Mouse (Mus musculus): ENCODE results near the gene Bag6. TPM values are rescaled to one million over a fixed set of nuclear protein-coding genes. Genes with fewer than 3 reads are reported as not detected.

Gene Bag6
- polyA plus RNA-seq, 1 experiment, result 401 TPM

Other genes with a start within 250 kb of the Bag6 start
- gene C2, start 236.9 kb upstream of the Bag6 start, polyA plus RNA-seq (2012; rRNA removed), result 44.6 and 48.4 TPM in 2 replicates
- gene Ehmt2, start 236.7 kb upstream of the Bag6 start, polyA plus RNA-seq (2012; rRNA removed), result 397 and 463 TPM in 2 replicates
- gene Slc44a4, start 220.7 kb upstream of the Bag6 start, polyA plus RNA-seq (2012; rRNA removed), result 10.4 and 10.5 TPM in 2 replicates
- 41.7 and 43.1 TPM in 2 replicates for gene Neu1, start 203.9 kb upstream of the Bag6 start, polyA plus RNA-seq (2012; rRNA removed)
- 132 and 153 TPM in 2 replicates for gene Hspa1b, start 175.9 kb upstream of the Bag6 start, polyA plus RNA-seq (2012; rRNA removed)
- gene Gm20481, start 165.3 kb upstream of the Bag6 start, polyA plus RNA-seq (2012; rRNA removed), result 1.1 TPM in 1 of 2 replicates, not detected in the other
- 71.2 and 74.4 TPM in 2 replicates for gene Hspa1a, start 163.0 kb upstream of the Bag6 start, polyA plus RNA-seq (2012; rRNA removed)
- 0.28 and 0.47 TPM in 2 replicates for gene Hspa1l, start 162.5 kb upstream of the Bag6 start, polyA plus RNA-seq (2012; rRNA removed)
- 107 and 128 TPM in 2 replicates for gene Lsm2, start 153.3 kb upstream of the Bag6 start, polyA plus RNA-seq (2012; rRNA removed)
- gene Vars, start 134.2 kb upstream of the Bag6 start, polyA plus RNA-seq (2012; rRNA removed), result 349 and 387 TPM in 2 replicates
- 1.6 and 1.7 TPM in 2 replicates for gene Vwa7, start 118.6 kb upstream of the Bag6 start, polyA plus RNA-seq (2012; rRNA removed)
- gene Sapcd1, start 107.2 kb upstream of the Bag6 start, polyA plus RNA-seq (2012; rRNA removed), result 2.2 and 3.1 TPM in 2 replicates
- 2.8 and 3.2 TPM in 2 replicates for gene Msh5, start 88.4 kb upstream of the Bag6 start, polyA plus RNA-seq (2012; rRNA removed)
- 134 and 150 TPM in 2 replicates for gene Clic1, start 85.2 kb upstream of the Bag6 start, polyA plus RNA-seq (2012; rRNA removed)
- 113 and 116 TPM in 2 replicates for gene Ddah2, start 76.1 kb upstream of the Bag6 start, polyA plus RNA-seq (2012; rRNA removed)
- gene Ly6g6c, start 69.8 kb upstream of the Bag6 start, polyA plus RNA-seq (2012; rRNA removed), result not detected in 2 replicates
- gene Mpig6b, start 69.0 kb upstream of the Bag6 start, polyA plus RNA-seq (2012; rRNA removed), result 0.25 and 0.36 TPM in 2 replicates
- gene Ly6g6e, start 58.3 kb upstream of the Bag6 start, polyA plus RNA-seq (2012; rRNA removed), result 13.7 and 17.0 TPM in 2 replicates
- gene Ly6g6d, start 57.1 kb upstream of the Bag6 start, polyA plus RNA-seq (2012; rRNA removed), result 7.4 and 8.5 TPM in 2 replicates
- not detected in 2 replicates for gene Ly6g6f, start 49.6 kb upstream of the Bag6 start, polyA plus RNA-seq (2012; rRNA removed)
- gene Abhd16a, start 45.9 kb upstream of the Bag6 start, polyA plus RNA-seq (2012; rRNA removed), result 223 and 260 TPM in 2 replicates
- not detected in 2 replicates for gene Ly6g5c, start 26.9 kb upstream of the Bag6 start, polyA plus RNA-seq (2012; rRNA removed)
- gene Ly6g5b, start 19.8 kb upstream of the Bag6 start, polyA plus RNA-seq (2012; rRNA removed), result 1.5 and 2.3 TPM in 2 replicates
- gene Gpank1, start 13.7 kb upstream of the Bag6 start, polyA plus RNA-seq (2012; rRNA removed), result 17.4 and 20.2 TPM in 2 replicates
- gene Csnk2b, start 13.1 kb upstream of the Bag6 start, polyA plus RNA-seq (2012; rRNA removed), result 246 and 449 TPM in 2 replicates
- gene D17H6S53E, start 8.8 kb upstream of the Bag6 start, polyA plus RNA-seq (2012; rRNA removed), result 7.9 and 13.4 TPM in 2 replicates
- gene Apom, start 3.1 kb upstream of the Bag6 start, polyA plus RNA-seq (2012; rRNA removed), result 0.16 and 0.37 TPM in 2 replicates
- gene Prrc2a, start 29.7 kb downstream of the Bag6 start, polyA plus RNA-seq (2012; rRNA removed), result 592 and 637 TPM in 2 replicates
- gene Aif1, start 40.9 kb downstream of the Bag6 start, polyA plus RNA-seq (2012; rRNA removed), result 1.4 and 1.9 TPM in 2 replicates
- gene Lst1, start 53.3 kb downstream of the Bag6 start, polyA plus RNA-seq (2012; rRNA removed), result 15.6 and 19.9 TPM in 2 replicates
- 4.6 and 6.7 TPM in 2 replicates for gene Ltb, start 59.3 kb downstream of the Bag6 start, polyA plus RNA-seq (2012; rRNA removed)
- 0.62 and 0.77 TPM in 2 replicates for gene Tnf, start 66.8 kb downstream of the Bag6 start, polyA plus RNA-seq (2012; rRNA removed)
- gene Lta, start 70.2 kb downstream of the Bag6 start, polyA plus RNA-seq (2012; rRNA removed), result 0.16 and 0.36 TPM in 2 replicates
- gene Gm16181, start 85.7 kb downstream of the Bag6 start, polyA plus RNA-seq (2012; rRNA removed), result not detected in 2 replicates
- 6.9 and 13.4 TPM in 2 replicates for gene Atp6v1g2, start 98.5 kb downstream of the Bag6 start, polyA plus RNA-seq (2012; rRNA removed)
- 42.9 and 64.2 TPM in 2 replicates for gene Nfkbil1, start 100.6 kb downstream of the Bag6 start, polyA plus RNA-seq (2012; rRNA removed)
- gene Ddx39b, start 106.6 kb downstream of the Bag6 start, polyA plus RNA-seq (2012; rRNA removed), result 360 and 468 TPM in 2 replicates
- 422 and 558 TPM in 2 replicates for gene H2-D1, start 127.6 kb downstream of the Bag6 start, polyA plus RNA-seq (2012; rRNA removed)
- gene H2-Q1, start 185.2 kb downstream of the Bag6 start, polyA plus RNA-seq (2012; rRNA removed), result not detected in 2 replicates
- gene H2-Q2, start 207.1 kb downstream of the Bag6 start, polyA plus RNA-seq (2012; rRNA removed), result 1.3 and 2.0 TPM in 2 replicates
- 77.6 and 85.0 TPM in 2 replicates for gene H2-Q4, start 244.4 kb downstream of the Bag6 start, polyA plus RNA-seq (2012; rRNA removed)